Mouse (Mus musculus) spleen, postnatal 4 days (tissue): ENCODE data around the gene Hnrnph1.
"Not testable (repeated sequence)": the region's sequence is repeated elsewhere in the genome, so short reads cannot be mapped to it uniquely, and the experiment has no call there.

Source experiments
- DNase-seq, 2 experiments: peaks; one replicate each; pipeline ENCODE4 v3.0.0; 2022; ENCODE audit warnings: low spot score in 2 of 2

Gene Hnrnph1

GRCm38 (mm10) chr11:50376911-50377891 lies at the start of gene Hnrnph1:
TSS of gene Hnrnph1 (plus strand) at chr11:50376990.
- DNase-seq, result peak; percentile 98 to 100

- no peak for DNase-seq
Measured at GRCm38 (mm10) chr11:50328075-50328625, 48.6 kb upstream of the Hnrnph1 start.

GRCm38 (mm10) chr11:50329378-50329777 lies 47.4 kb upstream of the Hnrnph1 start:
- no peak for DNase-seq

- DNase-seq, result no peak
Measured at GRCm38 (mm10) chr11:50333181-50333580, 43.6 kb upstream of the Hnrnph1 start.

GRCm38 (mm10) chr11:50336126-50336525 lies 40.7 kb upstream of the Hnrnph1 start:
- no peak for DNase-seq

GRCm38 (mm10) chr11:50336891-50337290 lies 39.9 kb upstream of the Hnrnph1 start:
- no peak for DNase-seq

- DNase-seq, result no peak
Measured at GRCm38 (mm10) chr11:50345486-50345885, 31.3 kb upstream of the Hnrnph1 start.

GRCm38 (mm10) chr11:50346256-50347032 lies 30.3 kb upstream of the Hnrnph1 start:
- DNase-seq, result no peak

GRCm38 (mm10) chr11:50352177-50352576 lies 24.6 kb upstream of the Hnrnph1 start:
- DNase-seq, result no peak

- no peak for DNase-seq
Measured at GRCm38 (mm10) chr11:50354162-50354561, 22.6 kb upstream of the Hnrnph1 start, which contains the start of gene Cby3. TSS of gene Cby3 (plus strand) at chr11:50354462.

GRCm38 (mm10) chr11:50354851-50355250 lies 21.9 kb upstream of the Hnrnph1 start:
- no peak for DNase-seq

GRCm38 (mm10) chr11:50355395-50355794 lies 21.4 kb upstream of the Hnrnph1 start:
- no peak for DNase-seq

- DNase-seq, result peak; percentile 30 to 70
Measured at GRCm38 (mm10) chr11:50358950-50359861, 17.6 kb upstream of the Hnrnph1 start.

- DNase-seq, result not testable (repeated sequence)
Measured at GRCm38 (mm10) chr11:50361282-50361681, 15.5 kb upstream of the Hnrnph1 start.

- DNase-seq, result peak; percentile 79 to 90
Measured at GRCm38 (mm10) chr11:50364548-50364947, 12.2 kb upstream of the Hnrnph1 start.

GRCm38 (mm10) chr11:50365322-50365721 lies 11.5 kb upstream of the Hnrnph1 start:
- DNase-seq, result no peak

- no peak for DNase-seq
Measured at GRCm38 (mm10) chr11:50367531-50367930, 9.3 kb upstream of the Hnrnph1 start.

GRCm38 (mm10) chr11:50369360-50369911 lies 7.4 kb upstream of the Hnrnph1 start:
- DNase-seq, result no peak

GRCm38 (mm10) chr11:50370969-50371368 lies 5.8 kb upstream of the Hnrnph1 start:
- no peak for DNase-seq

- peak; percentile 70 to 83 for DNase-seq
Measured at GRCm38 (mm10) chr11:50371399-50371841, 5.4 kb upstream of the Hnrnph1 start.

GRCm38 (mm10) chr11:50371911-50372310 lies 4.9 kb upstream of the Hnrnph1 start:
- no peak for DNase-seq
